Mouse (Mus musculus) C2C12 (cell line): ENCODE results near the gene Slc36a4.

ENCODE experiments used
- CTCF ChIP-seq: IDR thresholded peaks from one replicate; pipeline ENCODE4 v1.5.1; 2011; ENCODE audit not compliant: control insufficient read depth, insufficient read depth, insufficient read length
- MAX ChIP-seq: IDR thresholded peaks from one replicate; pipeline ENCODE4 v1.6.1; 2011; ENCODE audit warnings: mild to moderate bottlenecking, control low read depth
- MYOD1 ChIP-seq: IDR thresholded peaks from one replicate; pipeline ENCODE4 v1.6.1; 2011; ENCODE audit warnings: low read depth; ENCODE audit not compliant: control insufficient read depth, insufficient read length

- TF ChIP-seq CTCF = no peak
- no peak for TF ChIP-seq MYOD1
- no peak for TF ChIP-seq MAX
These were observed at the start of gene Slc36a4 for GRCm38 (mm10) chr9:15709599-15710381.
